Mouse (Mus musculus) intestine, embryonic 15.5 days (tissue): ENCODE measurements around the gene Fsd2. TPM values are rescaled to one million over a fixed set of nuclear protein-coding genes. Genes with fewer than 3 reads are reported as not detected.

Experiments used
- ATAC-seq: fragments of 200-750 bp; cut with Nextera tagmentation; 2 replicates; pipeline ENCODE4 v1.8.0; 2017; ENCODE audit warnings: moderate TSS enrichment, moderate library complexity
- H3K27ac ChIP-seq: fragments of 300-500 bp; sonication (generic); 2 replicates; pipeline ENCODE4 v1.5.1; 2015; ENCODE audit warnings: mild to moderate bottlenecking, inconsistent platforms
- H3K27me3 ChIP-seq: fragments of 300-500 bp; sonication (generic); replicated peaks from 2 replicates; pipeline ENCODE4 v1.6.1; 2015; ENCODE audit warnings: inconsistent platforms
- H3K36me3 ChIP-seq: fragments of 300-500 bp; sonication (generic); 2 replicates; pipeline ENCODE4 v1.6.1; 2015; ENCODE audit warnings: inconsistent platforms
- H3K4me1 ChIP-seq: fragments of 300-500 bp; sonication (generic); replicated peaks from 2 replicates; pipeline ENCODE4 v1.6.1; 2015; ENCODE audit warnings: inconsistent platforms
- H3K4me2 ChIP-seq: fragments of 300-500 bp; sonication (generic); replicated peaks from 2 replicates; pipeline ENCODE4 v1.6.1; 2015; ENCODE audit warnings: mild to moderate bottlenecking, inconsistent platforms
- H3K4me3 ChIP-seq: fragments of 300-500 bp; sonication (generic); replicated peaks from 2 replicates; pipeline ENCODE4 v1.5.1; 2015; ENCODE audit warnings: inconsistent platforms
- H3K9ac ChIP-seq: fragments of 300-500 bp; sonication (generic); 2 replicates; pipeline ENCODE4 v1.6.1; 2015; ENCODE audit warnings: inconsistent platforms
- H3K9me3 ChIP-seq: fragments of 300-500 bp; sonication (generic); 2 replicates; pipeline ENCODE4 v1.6.1; 2016; ENCODE audit warnings: inconsistent platforms
- WGBS: fragments of 180-500 bp; shearing (Covaris S2); methylation state at CpG from one replicate; pipeline ENCODE4 v1.1.7; 2015; 5-methylcytosine and 5-hydroxymethylcytosine counted together
- microRNA counts: library from miRNA; unstranded; fragments of <30 nt; microRNA quantifications from one replicate; lab custom pipeline; 2016
- polyA plus RNA-seq: library from polyadenylated mRNA; unstranded; fragments of >200 nt; fragmentation: Nextera tagmentation; extraction: Ambion mirVana; gene quantifications from 2 replicates; pipeline ENCODE4 v1.2.1, GENCODE M21; 2015

The Fsd2 gene
- polyA plus RNA-seq, 1 experiment from 2014 or later, result 0.15 TPM

DNA sequence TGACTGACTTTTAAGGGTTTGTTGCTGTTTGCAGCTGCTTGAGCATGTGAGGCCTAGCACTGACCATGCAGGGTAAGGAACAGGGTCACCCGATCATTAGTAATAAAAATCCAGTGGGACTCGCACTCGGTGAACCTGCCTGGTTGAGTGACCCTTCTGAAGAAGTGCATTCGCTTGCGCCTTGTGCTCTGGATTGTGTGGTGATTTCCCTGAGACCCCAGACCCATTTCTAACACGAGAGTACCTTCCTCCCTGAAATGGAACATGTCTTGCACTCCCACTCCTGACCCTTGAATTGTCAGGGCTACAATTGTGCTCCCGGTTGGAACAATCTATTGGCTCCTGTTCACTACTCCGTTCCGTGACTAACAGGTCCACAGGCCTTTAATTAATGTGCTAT is 74.1 kb downstream of the Fsd2 start:
- ATAC-seq, result no peak
- Histone ChIP-seq H3K9me3 (no peaks in the 10 kb centered on the region), H3K4me3 (peak overlapping the region; percentile 48; the same call in 1 of the 2 replicates), H3K4me2 (peak overlapping the region; percentile 89), H3K27me3 (peaks cover 10% of the 10 kb centered on the region), H3K27ac (no peak overlapping the region), H3K36me3 (no peaks in the 10 kb centered on the region), H3K4me1 (no peaks in the 10 kb centered on the region), H3K9ac (no peak overlapping the region)
- WGBS, result 56% methylated on average over 9 of the region's 9 CpGs

DNA sequence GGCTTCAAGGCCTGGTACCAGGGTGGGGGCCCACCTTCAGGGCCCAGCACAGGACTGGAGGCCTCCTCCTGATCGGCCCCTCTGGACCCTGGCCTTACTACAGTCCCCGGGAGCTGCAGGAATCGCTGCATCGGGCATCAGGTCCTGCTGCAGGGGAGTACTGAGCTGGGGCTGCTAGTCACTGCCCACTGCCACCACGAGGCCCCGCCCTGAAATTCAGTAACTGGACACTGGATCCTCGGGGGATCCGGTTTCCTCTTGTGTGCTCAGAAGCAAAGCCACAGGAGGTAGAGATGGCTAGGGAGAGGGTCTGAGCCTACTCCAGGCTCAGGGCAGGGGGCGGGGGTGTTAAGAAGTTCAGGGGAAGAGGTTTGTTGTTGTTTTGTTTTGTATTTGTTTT is 77.1 kb downstream of the Fsd2 start:
- Histone ChIP-seq H3K27ac (no peak overlapping the region), H3K9ac (no peak overlapping the region), H3K9me3 (no peaks in the 10 kb centered on the region), H3K36me3 (no peaks in the 10 kb centered on the region), H3K4me2 (no peak overlapping the region), H3K4me3 (no peak overlapping the region), H3K4me1 (no peaks in the 10 kb centered on the region), H3K27me3 (no peaks in the 10 kb centered on the region; the same call in 1 of the 2 replicates)
- ATAC-seq, result no peak
- WGBS, result 13% methylated on average over 9 of the region's 9 CpGs

MicroRNAs within 50 kb of the gene (microRNA counts, 519-probe panel; counts per million panel counts)
- microRNA mmu-miR-1839-3p (lab: Ali Mortazavi, UCI), result 97.1 counts per million, percentile 29 among the panel's probes with 10 or more counts
- 2,422 counts per million, percentile 63 among the panel's probes with 10 or more counts for microRNA mmu-miR-1839-5p (lab: Ali Mortazavi, UCI)

Other genes with a start within 250 kb of the Fsd2 start
- gene Rps17, start 221.7 kb downstream of the Fsd2 start, polyA plus RNA-seq, result 1,243 and 1,274 TPM in 2 replicates
- 0.78 and 1.1 TPM in 2 replicates for gene Cpeb1, start 111.5 kb downstream of the Fsd2 start, polyA plus RNA-seq
- 5.9 and 6.2 TPM in 2 replicates for gene Ap3b2, start 73.0 kb downstream of the Fsd2 start, polyA plus RNA-seq
- not detected in 2 replicates for gene BC048679, start 68.7 kb downstream of the Fsd2 start, polyA plus RNA-seq
- gene Whamm, start 4.3 kb upstream of the Fsd2 start, polyA plus RNA-seq, result 5.9 and 6.3 TPM in 2 replicates
- gene Homer2, start 140.6 kb upstream of the Fsd2 start, polyA plus RNA-seq, result 46.6 and 46.9 TPM in 2 replicates
- gene Ramac, start 196.0 kb upstream of the Fsd2 start, polyA plus RNA-seq, result 132 and 147 TPM in 2 replicates
- gene 3110040N11Rik, start 222.5 kb upstream of the Fsd2 start, polyA plus RNA-seq, result 47.2 and 52.1 TPM in 2 replicates